Mouse (Mus musculus) lung, adult 2 months (tissue): ENCODE data around the gene Slc6a15. TPM values are rescaled to one million over a fixed set of nuclear protein-coding genes. Genes with fewer than 3 reads are reported as not detected.
A peak's percentile ranks its signal among the peaks of the same experiment; 100 is the strongest.

Experiments used
- DNase-seq: peaks from one replicate; pipeline ENCODE4 v3.0.0; 2022
- H3K4me1 ChIP-seq: fragments of 200-500 bp; 2 replicates; pipeline ENCODE4 v1.6.1; 2011; ENCODE audit warnings: low read length; ENCODE audit not compliant: control insufficient read depth, insufficient read depth
- H3K4me3 ChIP-seq: fragments of 200-500 bp; replicated peaks from 2 replicates; pipeline ENCODE3; 2011; ENCODE audit warnings: low read depth, mild to moderate bottlenecking, control low read depth, low read length; ENCODE audit errors: extremely low read depth
- CTCF ChIP-seq: fragments of 200-500 bp; IDR thresholded peaks from 2 replicates; pipeline ENCODE4 v1.5.1; 2011; ENCODE audit warnings: mild to moderate bottlenecking, low read length, control low read depth; ENCODE audit not compliant: insufficient read depth
- POLR2A ChIP-seq: fragments of 200-500 bp; IDR thresholded peaks from 2 replicates; pipeline ENCODE4 v1.6.1; 2011; ENCODE audit warnings: low read depth, mild to moderate bottlenecking, control low read depth, low read length, borderline replicate concordance; ENCODE audit errors: extremely low read depth
- WGBS: fragments of 180-500 bp; shearing (Covaris S2); methylation state at CpG from one replicate; pipeline ENCODE4 v1.1.7; 2018; 5-methylcytosine and 5-hydroxymethylcytosine counted together
- polyA plus RNA-seq: library from polyadenylated mRNA; depleted of rRNA; stranded (reverse); fragments of >200 nt; gene quantifications from 2 replicates; pipeline ENCODE4 v1.2.3, GENCODE M21; 2012; rRNA removed

Slc6a15 gene
- polyA plus RNA-seq, 1 experiment = 0.98 TPM

- no peak for TF ChIP-seq CTCF
- no peak for TF ChIP-seq POLR2A
- no peak overlapping the region for H3K4me3 ChIP-seq
- WGBS = 59% methylated on average over 1 of the region's 1 CpGs
These were observed 60.1 kb downstream of the Slc6a15 start for GRCm38 (mm10) chr10:103427717-103428116.

DNA sequence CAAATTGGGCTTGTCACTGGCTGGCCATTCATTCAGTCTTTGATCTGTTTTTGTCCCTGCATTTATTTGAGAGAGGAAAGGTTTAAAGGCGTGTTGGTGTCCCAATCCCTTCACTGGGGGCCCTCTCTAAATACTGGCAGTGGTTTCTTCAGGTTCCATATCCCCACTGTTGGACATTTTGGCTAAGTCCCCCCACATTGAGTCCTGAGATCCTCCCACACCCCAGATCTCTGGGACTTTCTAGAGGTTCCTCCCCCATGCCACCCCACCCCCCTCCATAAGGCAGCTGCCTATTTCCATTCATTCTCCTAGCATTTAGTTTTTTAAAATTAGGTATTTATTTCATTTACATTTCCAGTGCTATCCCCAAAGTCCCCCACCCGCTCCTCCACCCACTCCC is 75.0 kb downstream of the Slc6a15 start:
- no peak for DNase-seq
- TF ChIP-seq POLR2A = no peak
- no peak for TF ChIP-seq CTCF
- no peaks in the 10 kb centered on the region for H3K4me1 ChIP-seq
- H3K4me3 ChIP-seq = no peak overlapping the region
- 95% methylated on average over 2 of the region's 2 CpGs for WGBS

More at GRCm38 (mm10) chr10:103427717-103428116, 60.1 kb downstream of the Slc6a15 start:
- DNase-seq = no peak
- H3K4me1 ChIP-seq = no peaks in the 10 kb centered on the region

- peak; percentile 26; the same call in 1 of the 2 replicates for TF ChIP-seq CTCF
- TF ChIP-seq POLR2A = no peak
- 42% methylated on average over 3 of the region's 3 CpGs for WGBS
- Histone ChIP-seq H3K4me1 (no peaks in the 10 kb centered on the region), H3K4me3 (no peak overlapping the region)
- no peak for DNase-seq
These were observed 75.5 kb downstream of the Slc6a15 start for GRCm38 (mm10) chr10:103443070-103443469.

- no peak for DNase-seq
- 57% methylated on average over 2 of the region's 2 CpGs for WGBS
- no peaks in the 10 kb centered on the region for H3K4me1 ChIP-seq
- TF ChIP-seq CTCF = no peak
- TF ChIP-seq POLR2A = no peak
- no peak overlapping the region for H3K4me3 ChIP-seq
These were observed 80.8 kb downstream of the Slc6a15 start for GRCm38 (mm10) chr10:103448340-103448739.

- Histone ChIP-seq H3K4me3 (no peak overlapping the region), H3K4me1 (no peaks in the 10 kb centered on the region)
- DNase-seq = no peak
- TF ChIP-seq POLR2A (no peak), CTCF (no peak)
- 61% methylated on average over 1 of the region's 1 CpGs for WGBS
These were observed 90.3 kb downstream of the Slc6a15 start for GRCm38 (mm10) chr10:103457896-103458295.

Other genes starting within 250 kb of the Slc6a15 start
- gene Lrriq1, start 131.5 kb upstream of the Slc6a15 start, polyA plus RNA-seq = 1.1 and 1.8 TPM in 2 replicates